Mouse (Mus musculus) left cerebral cortex, adult 11 months (tissue): ENCODE data around the gene Arap1.

Experiments
- DNase-seq: peaks from one replicate; pipeline ENCODE4 v3.0.0; 2022; ENCODE audit warnings: low spot score

Arap1 gene

DNA sequence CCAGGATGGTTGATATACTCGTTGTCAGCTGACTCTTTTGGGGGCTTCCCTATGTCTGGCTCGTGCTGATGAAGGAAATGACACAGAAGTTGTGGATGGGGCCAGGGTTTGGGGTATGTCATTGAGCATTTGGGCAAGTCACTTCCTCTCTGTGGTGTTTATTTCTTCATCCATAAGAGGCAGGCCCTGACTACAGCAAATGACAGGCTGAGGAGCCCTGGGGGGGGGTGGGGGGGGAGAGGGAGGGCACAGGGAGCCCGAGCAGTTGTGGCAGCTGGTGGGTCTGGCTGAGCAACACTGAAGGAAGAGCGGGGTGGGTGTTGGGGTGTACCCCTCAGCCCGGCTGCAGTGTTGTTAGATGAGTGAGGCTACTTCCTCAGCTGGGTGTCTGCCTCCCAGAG lies 14.9 kb downstream of the Arap1 start:
- DNase-seq, result no peak

DNA sequence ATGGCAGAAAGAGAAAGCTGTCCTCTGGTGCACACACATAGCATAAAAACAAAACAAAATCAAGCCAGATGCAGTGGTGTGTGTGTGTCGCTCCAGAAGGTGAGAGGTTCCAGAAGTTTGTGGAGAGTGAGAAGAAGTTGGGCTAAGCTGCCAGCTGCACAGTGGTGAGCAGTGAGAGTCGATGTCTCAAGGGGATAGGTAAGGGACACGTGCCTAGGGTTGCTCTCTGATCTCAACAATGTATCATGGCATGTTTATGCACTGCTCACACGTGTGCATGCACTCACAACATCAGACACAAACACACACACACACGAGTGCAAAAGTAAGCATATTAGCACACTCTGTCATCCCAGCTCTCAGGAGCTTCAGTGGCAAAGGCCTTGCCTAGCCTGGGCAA lies 16.0 kb downstream of the Arap1 start:
- DNase-seq, result no peak

DNA sequence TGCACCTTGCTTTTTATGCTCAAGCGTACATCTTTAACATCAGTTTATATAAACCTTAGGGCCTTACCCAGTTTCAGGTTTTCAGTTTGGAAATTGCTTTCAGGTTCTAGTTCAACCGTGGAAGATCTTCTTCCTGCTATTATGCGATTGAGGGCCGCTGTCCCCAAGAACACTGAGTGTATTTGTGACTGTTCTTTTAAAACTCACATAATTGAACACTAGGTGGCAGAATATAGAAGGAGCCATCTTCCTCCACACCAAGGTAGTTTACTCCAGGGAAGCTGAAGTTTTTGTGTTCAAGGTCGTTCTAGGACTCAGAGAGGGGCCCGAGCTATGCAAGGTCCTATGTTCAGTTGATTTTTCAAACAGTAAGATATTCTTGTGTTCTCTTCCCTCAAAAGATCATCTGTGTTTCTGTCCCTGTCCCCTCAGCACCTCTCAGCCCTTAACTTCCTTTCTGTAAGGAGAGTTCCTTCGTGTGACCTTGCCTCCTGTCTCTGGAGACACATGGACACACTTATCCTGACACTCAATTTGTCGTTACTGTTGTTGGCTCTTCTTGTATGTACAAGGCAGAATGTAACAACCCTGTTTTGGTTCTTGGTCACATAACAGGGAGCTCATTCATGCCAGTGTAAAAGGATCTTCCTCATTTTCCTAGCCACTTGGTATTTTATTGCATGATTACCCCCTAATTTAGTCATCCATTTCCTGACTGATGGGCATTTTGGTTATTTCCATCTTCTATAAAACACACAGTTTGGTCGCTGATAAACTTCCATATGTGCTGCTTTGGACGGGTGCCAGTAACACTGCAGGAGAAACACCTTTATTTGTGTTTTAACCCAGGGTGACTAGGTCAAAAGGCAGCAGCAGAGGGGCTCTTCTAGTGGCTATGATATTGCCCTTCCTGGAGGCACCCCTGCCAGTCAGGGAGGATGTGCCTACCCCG lies 20.3 kb downstream of the Arap1 start:
- no peak for DNase-seq

DNA sequence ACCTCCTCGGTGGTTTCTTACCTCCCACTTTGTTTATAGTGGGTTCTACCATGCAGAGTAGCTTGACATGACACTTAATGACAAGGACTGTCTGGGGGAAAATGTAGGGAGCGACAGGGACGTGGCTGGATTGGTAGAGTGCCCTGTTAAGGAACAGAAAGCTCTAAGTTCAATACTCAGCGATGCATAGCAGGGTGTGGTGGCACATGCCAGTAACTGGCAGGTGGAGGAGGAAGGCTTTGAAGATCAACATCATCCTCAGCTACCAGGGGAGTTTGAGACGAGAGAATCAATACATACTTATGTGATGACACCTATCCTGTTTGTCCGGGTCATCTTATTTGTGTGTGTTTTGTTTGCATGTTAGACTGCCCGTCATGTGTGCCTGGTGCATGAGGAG lies 21.8 kb downstream of the Arap1 start:
- DNase-seq, result no peak

DNA sequence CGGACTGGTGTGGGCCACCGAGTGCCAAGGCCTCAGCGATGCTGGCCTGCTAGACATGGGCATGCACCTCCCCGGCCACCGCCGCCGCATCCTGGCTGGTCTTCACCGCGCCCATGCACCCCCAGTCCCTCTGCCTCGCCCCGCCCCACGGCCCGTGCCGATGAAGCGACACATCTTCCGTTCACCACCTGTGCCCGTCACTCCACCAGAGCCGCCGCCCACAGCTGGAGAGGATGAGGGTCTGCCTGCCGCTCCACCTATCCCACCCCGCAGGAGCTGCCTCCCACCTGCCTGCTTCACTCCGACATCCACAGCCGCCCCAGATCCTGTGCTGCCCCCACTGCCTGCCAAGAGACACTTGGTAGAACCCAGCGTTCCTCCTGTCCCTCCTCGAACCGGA lies 25.2 kb downstream of the Arap1 start:
- no peak for DNase-seq

DNA sequence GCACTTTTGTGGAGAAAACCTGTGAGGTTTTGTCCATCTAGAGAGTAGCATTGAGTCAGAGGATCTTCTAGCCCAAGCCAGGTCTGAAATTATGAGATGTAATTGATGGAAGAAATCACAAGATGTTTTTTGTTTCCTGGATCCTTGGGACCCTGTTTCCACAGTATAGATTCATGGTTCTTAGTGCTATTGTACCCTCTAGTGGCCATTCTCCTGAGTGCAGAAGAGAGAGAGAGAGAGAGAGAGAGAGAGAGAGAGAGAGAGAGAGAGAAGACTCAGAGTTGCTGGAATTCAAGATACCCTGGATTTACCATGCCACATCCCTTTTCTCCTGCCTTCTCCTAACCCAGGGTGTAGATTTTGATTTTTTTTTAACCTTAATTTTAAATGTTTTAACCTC lies 26.3 kb downstream of the Arap1 start:
- peak; percentile 55 for DNase-seq

DNA sequence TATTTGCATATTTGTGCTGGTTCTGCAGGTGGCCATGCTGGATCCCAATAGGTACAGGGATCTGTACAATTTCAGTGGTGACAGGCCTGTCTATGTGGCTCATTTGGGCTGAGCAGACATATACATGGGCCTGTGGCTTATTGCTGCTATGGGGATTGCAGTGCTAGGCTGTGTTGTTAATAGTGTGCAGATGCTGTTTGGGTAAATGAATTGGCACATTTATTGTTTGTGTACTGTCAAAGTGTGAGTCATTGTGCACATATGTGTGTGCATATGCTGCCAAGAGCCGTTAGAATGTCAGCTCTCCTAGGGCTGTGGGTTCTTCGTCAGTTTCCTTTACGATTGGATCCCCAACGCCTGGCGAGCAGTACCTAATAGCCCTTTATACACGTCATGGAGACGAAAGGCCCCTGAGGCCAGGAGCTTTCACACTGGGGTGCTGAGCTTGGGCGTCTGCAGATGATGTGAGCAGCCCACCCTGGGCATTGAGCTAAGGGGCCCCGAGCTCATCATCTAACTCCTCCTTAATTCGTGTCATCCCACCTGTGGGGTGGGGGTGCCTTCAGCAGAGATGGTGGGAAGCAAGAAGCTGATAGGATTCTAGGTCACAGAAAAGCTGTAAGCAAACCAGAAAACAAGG lies 29.0 kb downstream of the Arap1 start:
- DNase-seq, result no peak

DNA sequence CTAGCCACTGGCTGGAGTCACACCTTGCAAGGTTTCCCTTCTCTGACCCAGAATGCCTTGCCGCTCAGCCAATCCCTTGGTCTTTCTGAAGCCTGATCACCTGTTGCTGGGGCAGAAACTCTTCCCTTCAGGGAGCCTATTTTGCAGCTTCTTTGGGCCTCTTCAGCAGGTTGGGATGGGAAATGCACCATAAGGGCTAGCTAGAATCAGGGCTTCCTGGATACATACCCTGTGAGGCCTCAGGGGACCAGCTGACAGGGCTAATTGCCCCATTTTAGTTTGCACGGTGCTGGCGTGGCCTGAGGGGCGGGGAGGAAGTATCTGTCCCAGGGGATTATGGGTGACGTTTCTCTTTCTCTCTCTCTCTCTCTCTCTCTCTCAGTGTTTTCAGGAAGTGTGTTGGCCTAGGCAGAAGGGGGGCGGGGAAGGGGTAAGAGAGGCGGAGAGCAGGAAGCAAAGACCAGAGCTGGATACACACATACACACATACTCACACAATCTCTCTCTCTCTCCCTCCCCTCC lies 29.9 kb downstream of the Arap1 start:
- no peak for DNase-seq

DNA sequence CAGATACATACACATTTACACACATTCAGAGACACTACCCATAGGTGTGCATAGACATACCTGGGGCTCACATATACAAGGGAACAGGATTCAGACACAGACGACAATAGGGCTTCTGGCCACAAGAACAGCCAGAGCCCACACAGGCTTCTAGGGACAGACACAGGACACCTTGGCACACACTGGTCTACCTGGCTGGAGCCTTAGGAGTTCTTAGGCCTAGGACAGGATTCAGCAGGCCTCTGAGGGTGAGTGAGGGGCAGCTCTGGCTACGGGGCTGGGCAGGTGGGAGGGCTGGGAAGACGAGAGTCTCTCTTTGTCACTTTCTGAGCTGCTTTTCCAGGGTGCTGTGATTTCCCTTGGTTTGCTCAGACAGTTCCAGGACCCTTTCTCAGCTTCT lies 30.4 kb downstream of the Arap1 start:
- no peak for DNase-seq

DNA sequence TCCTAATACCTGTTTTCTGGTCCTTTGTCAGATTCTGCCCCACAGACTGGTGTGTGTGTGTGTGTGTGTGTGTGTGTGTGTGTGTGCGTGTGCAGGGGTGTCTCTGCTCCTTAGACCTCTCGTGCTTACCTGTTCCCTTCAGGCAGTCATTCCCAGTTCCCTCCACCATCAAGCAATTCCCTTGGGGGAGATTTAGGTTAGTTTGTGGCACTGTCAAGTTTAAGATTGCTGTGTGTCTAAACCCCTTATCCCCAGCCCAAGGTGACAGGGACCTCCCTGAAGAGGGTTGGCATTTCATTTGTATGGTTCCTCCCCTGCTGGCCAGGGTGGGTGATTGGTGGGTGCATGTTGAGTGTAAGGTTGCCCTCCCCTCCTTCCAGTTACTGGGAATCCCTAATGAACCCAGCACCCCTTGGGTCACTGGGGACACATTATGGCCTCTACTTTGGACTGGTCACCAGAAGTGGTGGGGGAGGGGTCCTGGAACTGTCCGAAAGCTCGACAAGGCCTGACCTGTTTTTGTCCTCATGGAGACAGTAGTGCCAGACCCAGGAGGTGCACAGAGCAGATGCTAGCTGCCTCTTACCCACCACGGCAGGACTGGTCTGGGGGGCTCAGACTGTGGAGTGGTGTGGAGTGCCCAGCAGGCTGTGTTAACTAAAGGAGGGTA lies 31.1 kb downstream of the Arap1 start:
- no peak for DNase-seq

DNA sequence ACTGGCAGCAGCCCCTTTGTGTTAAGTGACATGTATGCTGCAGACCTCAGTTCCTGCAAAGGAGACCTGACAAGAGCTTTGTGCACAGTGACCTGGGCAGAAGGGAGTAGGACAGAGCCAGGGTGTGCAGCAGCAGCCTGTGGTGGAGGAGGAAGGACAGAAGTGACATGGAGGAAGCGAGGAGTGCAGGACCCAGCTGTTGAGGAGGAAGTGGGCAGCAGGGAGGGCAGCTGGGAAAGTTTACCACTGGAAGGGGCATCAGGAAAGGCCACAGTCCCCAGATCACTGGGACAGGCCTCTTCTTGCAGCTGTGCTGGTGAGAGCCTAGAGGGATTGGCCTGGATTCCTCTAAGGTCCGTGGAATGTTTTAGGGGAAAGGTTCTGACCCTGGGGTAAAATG lies 31.9 kb downstream of the Arap1 start:
- DNase-seq, result no peak

DNA sequence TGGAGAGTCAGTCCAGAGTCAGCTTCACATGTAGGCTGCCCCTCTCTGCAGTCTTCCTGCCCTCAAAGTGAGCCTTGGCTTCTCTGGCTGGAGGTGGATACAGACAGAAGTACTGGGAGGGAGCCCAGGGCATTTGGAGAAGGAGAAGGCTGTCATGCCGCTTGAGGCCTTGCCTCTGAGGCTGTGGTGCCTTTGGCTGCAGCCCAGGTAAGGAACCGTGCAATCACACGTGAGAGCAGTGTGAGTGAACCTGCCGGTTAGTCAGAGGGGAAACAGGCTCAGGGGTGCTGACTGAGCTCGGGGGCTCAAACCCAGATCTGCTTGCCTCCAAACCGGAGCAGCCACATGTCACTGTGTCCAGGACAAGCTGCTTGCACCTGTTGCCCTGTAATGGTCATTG lies 33.6 kb downstream of the Arap1 start:
- no peak for DNase-seq

DNA sequence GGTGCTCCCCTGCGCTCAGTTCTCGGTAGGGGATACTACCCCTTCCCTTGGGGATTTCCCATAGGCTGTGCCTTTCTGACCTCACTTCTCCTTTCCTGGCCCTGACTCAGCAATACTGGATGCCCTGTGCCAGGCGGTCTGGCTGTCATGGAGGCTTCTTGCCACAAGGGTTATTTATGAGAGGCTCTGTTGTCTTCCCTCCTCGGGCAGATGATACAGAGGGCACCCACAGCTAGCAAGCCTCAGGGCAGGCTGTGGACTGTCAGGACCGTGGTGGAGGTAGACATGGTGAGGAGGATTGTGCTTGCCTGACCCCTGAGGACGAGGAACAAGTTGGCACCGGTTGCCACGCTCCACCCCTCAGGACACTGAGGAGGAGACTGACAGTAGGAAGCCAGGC lies 34.5 kb downstream of the Arap1 start:
- DNase-seq, result no peak

DNA sequence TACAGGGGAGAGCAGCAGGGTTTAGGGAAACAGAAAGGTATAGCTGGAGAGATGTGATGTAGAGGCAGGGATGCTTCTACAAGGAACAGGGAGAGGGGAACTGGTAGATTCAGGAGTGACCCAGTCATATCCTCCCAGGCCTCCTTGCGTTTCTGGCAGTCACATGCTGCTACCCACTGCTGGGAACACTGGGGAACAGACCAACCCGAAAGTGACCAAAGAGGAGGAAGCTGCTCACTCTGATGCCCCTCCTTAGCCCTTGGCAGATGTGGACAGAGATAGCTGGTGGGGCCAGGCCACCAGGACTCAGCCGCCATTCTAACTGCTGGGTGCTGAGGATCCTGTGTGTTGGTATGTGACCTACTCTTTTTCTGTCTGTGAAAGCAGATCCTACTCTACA lies 35.9 kb downstream of the Arap1 start:
- DNase-seq, result no peak

DNA sequence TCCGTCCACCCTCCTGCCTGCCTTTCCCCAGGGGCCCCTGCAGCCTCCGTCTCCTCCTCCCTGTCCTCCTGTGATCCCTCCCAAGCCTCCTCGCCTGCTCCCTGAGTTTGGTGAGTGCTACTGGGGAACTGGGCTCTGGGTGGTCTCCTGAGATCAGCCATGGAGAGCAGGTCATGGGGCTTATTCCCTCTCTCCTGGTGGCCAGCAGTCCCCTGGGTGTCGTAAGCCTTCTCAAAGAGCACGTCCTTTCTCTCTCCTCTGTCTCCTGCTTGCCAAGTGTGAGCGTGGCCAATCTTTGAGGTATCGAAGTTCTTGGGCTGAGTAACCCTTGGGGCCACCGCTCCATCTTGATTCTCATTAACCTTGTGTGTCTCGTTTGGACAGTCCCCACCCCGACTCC lies 37.1 kb downstream of the Arap1 start:
- DNase-seq, result no peak

DNA sequence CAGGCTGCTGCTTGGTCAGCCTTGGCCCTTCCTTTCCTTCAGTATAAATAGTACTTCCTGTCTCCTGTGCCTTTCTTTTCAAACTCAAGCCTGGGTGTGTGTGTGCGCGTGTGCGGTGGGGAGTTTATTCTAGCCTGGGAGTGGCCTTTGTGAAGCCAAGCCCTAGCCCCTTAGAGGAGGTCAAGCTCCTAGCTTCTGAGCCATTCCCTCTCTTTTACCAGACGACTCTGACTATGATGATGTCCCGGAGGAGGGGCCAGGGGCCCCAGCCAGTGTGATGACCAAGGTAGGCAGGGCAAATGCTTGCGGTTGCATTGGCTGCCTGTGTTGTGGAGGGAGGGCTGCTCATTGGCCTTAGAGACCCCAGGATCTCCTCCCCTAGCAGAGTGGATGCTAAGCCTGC lies 37.5 kb downstream of the Arap1 start:
- DNase-seq, result no peak

DNA sequence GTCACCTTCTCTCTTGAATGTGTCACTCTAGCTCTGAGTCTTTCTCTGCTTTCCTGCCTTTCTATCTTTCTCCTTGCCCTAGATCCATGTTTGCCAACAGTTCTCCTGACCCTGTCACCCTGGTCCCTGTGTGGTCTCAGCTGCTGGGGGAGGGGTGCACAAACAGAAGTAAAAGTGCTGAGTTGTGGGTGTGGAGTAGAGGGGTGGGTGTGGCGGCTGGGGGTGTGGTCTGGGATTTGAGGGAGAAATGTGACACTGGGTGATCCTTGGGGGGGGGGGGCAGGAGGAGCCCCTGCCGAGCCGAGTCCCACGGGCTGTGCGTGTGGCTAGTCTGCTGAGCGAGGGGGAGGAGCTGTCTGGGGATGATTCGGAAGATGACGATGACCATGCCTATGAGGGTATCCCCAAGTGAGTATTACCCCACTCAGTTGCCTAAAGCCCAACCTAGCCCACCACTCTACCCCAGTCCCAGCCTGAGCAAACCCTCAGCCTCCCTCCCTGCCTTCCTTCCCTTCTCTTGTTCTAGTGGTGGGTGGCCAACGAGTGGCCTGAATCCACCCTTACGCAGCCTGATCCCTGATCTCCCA lies 38.1 kb downstream of the Arap1 start:
- no peak for DNase-seq

DNA sequence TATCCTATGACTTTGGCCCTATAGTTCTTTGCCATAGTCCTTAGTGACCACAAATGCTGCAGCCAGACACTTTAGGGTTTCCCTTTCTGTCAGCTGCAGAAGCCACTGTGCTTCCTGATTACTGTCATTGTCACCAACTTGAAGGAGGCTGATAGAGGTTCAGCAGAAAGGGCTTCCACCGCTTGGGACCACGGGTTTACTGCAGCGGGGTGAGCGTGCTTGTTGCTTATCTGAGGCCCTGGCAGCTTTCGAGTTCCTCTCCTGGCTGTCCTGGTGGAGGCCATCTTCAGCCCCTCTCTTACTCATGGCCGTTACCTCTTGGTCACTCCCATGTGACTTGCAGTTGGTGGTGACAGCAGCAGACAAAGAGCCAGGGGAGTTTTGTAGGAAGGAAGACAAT lies 41.4 kb downstream of the Arap1 start:
- DNase-seq, result no peak

DNA sequence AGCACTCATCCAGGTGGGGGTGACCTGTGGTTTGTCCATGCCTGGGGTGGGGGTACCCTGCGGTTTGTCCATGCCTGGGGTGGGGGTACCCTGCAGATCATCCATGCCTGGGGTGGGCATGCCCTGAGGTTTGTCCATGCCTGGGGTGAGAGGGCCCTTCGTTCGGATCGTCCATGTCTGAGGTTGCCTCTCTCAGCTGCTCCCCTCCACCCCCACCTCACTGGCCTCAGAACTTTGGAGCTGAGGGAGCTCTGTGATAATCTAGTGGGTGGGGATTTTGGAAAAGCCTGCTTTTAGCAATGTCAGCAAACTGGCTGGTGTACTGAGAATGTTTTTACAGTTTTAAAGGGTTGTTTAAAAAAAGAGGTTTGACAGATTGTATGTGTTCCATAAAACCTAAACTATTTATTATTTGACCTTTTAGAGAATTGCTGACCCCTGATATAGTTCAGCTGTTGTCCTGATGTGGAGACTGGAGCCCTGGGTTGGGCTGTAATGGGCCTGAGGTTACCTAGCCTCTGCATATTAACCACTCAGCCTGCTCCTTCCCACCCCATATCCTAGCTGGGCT lies 44.1 kb downstream of the Arap1 start:
- DNase-seq, result no peak

DNA sequence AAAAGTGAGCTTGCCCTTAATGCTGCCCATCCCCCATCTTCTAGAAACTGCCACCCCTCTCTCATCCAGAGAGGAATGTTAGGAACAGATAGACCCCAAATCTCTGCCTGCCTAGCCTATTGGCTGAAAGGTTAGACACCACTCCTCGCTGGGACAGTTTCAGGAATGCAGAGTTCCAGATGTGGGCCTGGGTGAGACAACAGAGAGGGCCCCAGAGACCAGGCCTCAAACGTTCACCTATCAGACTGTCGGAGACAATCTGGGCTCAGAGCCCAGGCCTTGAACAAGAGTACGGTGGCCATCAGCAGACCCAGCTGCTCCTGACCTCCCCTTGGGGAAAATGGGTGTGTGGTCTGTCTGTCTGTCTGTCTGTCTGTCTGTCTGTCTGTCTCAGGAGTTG lies 45.1 kb downstream of the Arap1 start:
- no peak for DNase-seq

DNA sequence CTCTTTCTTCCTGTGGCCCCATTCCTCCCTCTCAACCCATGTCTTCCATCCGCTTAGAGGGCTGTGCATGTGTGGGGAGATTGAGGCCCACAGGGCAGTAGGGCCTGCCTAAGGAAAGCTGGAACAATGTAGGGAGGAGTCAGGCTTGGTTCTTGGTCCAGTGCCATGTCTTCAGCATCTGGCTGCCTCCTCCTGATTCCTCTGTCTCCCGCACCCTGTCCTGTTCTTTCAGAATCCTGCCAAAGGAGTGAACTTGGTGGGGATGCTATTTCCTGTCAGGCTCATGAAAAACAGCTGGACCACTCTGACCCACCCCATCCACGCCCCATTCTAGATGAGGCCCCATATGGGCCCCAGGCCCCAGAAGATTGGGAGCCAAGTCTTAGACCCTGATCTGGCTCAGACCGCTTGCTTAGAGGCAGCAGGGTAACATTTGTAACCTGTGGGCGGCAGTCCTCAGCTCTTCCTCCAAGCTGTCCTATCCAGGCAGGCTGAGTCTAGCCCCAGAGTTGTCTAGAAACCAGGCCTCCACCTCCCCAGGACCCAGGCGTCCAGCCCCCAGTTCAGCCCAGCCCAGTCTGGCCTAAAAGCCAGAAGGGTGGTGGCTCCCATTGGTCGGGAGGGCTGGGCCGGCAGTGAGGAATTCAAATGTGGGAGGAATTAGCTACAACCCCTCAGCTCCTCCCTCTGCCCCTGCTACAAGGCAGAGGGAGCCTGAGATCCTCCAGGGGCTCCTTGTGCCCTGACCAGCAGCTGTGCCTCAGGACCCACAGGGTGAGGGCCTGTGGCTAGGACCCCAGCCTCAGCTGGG lies 46.0 kb downstream of the Arap1 start:
- DNase-seq, result no peak
